Mouse (Mus musculus) bone marrow macrophage, adult 2 months (primary cell): Measurements from ENCODE around the gene H2-M5. TPM values are rescaled to one million over a fixed set of nuclear protein-coding genes. Genes with fewer than 3 reads are reported as not detected.
A peak's percentile ranks its signal among the peaks of the same experiment; 100 is the strongest.

Experiments used
- H3K27ac ChIP-seq: 2 replicates; pipeline ENCODE4 v1.5.1; 2012; ENCODE audit warnings: low read depth, low read length; ENCODE audit not compliant: insufficient read depth
- H3K4me1 ChIP-seq: 2 replicates; pipeline ENCODE4 v1.6.1; 2012; ENCODE audit warnings: low read length; ENCODE audit not compliant: control insufficient read depth, insufficient read depth
- H3K4me3 ChIP-seq: 2 replicates; pipeline ENCODE4 v1.5.1; 2012; ENCODE audit warnings: mild to moderate bottlenecking, low read length, moderate library complexity; ENCODE audit not compliant: insufficient read depth
- CTCF ChIP-seq: IDR thresholded peaks from 2 replicates; pipeline ENCODE4 v1.5.1; 2012; ENCODE audit warnings: low read depth, mild to moderate bottlenecking, low read length, moderate library complexity
- POLR2A ChIP-seq: IDR thresholded peaks from 2 replicates; pipeline ENCODE4 v1.6.1; 2012; ENCODE audit warnings: mild to moderate bottlenecking, low read depth, low read length, borderline replicate concordance
- polyA plus RNA-seq: library from polyadenylated mRNA; stranded (reverse); fragments of >200 nt; gene quantifications from 2 replicates; pipeline ENCODE4 v1.2.4, GENCODE M21; 2012; ENCODE audit not compliant: missing spikeins, insufficient read depth, insufficient read length

H2-M5 gene
- polyA plus RNA-seq, 1 experiment: 1.0 TPM

DNA sequence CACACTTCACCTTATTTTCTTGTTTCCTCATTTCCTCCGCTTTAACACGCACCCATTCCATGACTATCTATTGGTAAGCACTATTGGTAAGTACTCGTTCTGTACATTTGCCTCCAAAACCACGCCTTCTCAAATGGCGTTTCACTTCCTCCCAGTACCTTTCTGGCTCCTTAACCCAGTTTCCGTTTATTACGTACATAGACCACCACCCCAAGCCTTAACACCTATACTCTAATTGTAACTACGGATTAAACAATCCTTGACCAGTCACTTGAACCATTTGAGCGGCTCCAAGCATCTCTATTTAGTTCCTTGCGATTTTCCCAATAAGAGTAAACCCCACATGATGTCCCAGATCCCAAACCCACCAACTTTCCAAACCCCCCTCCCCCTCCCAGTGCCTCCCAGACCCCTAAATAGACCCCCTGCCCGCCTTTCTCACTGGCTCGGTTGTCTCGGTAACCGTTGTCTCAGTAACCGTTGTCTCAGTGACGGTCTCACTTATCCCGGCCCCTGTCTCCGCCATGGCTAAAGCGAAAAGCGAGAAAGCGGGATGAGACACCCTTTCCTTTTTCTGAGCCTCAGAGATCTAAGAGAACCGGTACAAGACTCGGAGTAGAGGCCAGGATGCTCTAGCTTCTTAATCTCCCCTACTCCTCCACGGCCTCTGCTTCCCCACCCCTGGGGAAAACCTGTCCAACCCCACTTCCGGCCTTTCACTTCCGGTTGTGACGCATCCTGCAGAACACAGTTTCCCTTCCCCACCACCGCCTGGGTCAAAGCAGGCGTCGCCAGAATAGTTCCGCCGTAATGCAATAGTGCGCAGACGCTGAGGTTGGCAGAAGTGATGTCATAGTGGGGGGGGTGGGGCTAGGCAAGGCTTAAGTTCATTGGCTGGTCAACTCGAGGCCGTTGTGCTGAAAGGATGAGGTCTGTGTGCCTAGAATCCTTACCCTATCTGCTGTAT is 38.1 kb downstream of the H2-M5 start, which contains the start of gene Ppp1r11:
Gene Ppp1r11 (minus strand): TSS at position 761 of the 967 bp plus-strand sequence.
- Histone ChIP-seq H3K4me3 (peak within 1 kb of the TSS; percentile 77), H3K27ac (peak within 1 kb of the TSS; percentile 21; the same call in 1 of the 2 replicates), H3K4me1 (peaks cover 12% of the 10 kb centered on the region)
- TF ChIP-seq POLR2A: peak; percentile 9; the same call in 1 of the 2 replicates
- TF ChIP-seq CTCF: no peak

DNA sequence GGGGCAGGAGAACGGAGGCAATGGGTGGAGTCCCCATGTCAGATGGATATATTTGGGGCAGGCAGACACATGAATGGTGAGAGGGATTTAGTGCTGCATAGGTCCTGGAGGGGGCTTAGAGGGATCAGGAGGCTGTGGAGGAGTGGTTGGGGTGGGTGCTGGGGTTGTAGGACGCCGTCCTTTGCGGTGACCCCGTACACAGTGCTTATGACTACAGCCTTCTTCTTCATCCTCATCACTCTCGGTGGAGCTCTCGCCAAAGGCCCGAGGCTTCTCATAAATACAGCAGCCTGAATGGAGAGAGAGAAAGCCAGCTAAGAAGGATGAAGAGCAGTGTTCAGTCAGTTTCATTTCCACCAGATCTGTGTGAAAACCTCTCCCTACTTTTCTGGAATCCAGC is 40.1 kb downstream of the H2-M5 start:
- Histone ChIP-seq H3K4me1 (peaks cover 12% of the 10 kb centered on the region), H3K4me3 (no peak overlapping the region), H3K27ac (no peak overlapping the region)
- TF ChIP-seq POLR2A: no peak
- TF ChIP-seq CTCF: no peak

DNA sequence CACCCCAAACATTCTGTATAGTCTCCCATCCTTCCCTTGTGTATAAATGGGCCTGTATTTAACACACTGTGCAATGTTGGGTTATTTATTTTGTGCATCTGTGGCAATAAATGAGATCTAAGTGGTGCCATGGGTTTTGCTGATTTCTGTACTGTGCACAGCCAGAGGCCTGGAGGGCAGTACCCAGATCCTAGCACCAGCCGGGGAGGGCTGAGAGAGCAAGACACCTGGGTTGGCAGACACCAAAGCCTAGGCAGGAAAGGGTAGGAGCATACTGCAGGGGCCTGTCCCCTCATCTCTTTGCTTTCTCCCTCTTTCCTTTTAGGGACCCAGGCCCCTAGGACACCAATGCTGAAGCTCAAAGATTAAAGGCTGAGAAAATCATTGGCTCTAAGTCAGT is 41.1 kb downstream of the H2-M5 start:
- TF ChIP-seq CTCF (no peak), POLR2A (no peak)
- Histone ChIP-seq H3K4me1 (peaks cover 12% of the 10 kb centered on the region), H3K27ac (no peak overlapping the region), H3K4me3 (no peak overlapping the region)

DNA sequence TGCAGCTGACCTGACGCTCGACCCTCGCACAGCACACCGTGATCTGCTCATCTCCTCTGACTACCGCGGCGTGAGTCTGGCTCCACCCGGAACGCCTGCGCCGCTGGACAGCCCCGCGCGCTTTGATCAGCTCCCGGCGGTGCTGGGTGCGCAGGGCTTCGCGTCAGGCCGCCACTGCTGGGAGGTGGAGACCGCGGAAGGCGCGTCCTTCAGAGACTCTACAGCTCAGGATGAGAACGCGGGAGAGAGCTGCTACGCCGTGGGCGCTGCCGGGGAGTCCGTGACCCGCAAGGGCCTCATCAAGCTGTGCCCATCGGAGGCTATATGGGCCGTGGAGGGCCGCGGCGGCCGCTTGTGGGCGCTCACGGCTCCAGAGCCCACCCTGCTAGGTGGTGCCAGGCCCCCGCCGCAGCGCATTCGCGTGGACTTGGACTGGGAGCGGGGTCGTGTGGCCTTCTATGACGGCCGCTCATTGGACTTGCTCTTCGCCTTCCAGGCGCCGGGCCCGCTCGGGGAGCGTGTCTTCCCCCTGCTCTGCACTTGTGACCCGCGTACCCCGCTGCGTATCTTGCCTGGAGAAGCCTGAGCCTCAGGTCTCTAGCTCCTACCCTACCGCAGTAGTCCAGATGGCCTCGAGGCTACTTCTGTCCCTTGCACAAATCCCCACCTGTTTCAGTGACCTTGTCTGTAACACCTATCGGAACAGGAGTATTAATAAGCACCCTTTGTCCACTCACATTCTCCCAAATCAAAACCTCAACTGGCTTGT is 42.1 kb downstream of the H2-M5 start:
- peak overlapping the region; percentile 47 for H3K4me3 ChIP-seq
- no peak overlapping the region for H3K27ac ChIP-seq
- TF ChIP-seq POLR2A (no peak), CTCF (no peak)
- H3K4me1 ChIP-seq: peaks cover 12% of the 10 kb centered on the region

DNA sequence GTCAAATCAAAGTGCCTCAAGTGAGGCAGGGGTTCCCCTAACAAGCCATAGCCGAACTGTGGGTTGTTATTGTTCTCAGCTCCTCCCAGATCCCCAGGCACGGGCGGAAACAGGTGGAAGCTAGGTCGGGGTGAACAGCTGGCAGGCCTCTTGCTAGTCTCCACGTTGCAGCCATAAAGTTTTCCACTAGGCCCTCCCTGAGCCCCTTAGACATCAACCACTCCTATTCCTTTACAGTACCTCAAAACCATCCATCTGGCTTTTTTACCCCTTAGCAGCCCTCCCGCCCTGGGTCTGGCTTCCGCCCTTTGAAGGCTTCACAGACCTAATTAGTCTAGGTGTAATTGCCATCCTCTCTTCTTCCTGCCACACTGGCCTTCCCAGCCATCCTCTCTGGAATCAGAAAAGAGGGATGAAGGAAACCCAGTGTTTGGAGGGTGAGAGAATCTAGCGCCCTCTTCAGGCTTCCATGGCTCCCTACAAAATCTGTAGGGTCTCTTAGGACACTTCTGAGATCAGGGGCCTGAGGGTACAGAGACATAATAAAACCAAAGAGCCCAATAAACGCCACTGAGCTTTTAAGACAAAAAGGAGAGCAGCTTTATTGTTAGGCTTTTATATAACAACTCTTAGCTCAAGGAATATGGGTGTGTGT is 45.1 kb downstream of the H2-M5 start:
- H3K4me1 ChIP-seq: peaks cover 5% of the 10 kb centered on the region; the same call in 1 of the 2 replicates
- H3K27ac ChIP-seq: no peak overlapping the region
- no peak overlapping the region for H3K4me3 ChIP-seq
- TF ChIP-seq POLR2A: no peak
- peak; percentile 17; the same call in 1 of the 2 replicates for TF ChIP-seq CTCF

DNA sequence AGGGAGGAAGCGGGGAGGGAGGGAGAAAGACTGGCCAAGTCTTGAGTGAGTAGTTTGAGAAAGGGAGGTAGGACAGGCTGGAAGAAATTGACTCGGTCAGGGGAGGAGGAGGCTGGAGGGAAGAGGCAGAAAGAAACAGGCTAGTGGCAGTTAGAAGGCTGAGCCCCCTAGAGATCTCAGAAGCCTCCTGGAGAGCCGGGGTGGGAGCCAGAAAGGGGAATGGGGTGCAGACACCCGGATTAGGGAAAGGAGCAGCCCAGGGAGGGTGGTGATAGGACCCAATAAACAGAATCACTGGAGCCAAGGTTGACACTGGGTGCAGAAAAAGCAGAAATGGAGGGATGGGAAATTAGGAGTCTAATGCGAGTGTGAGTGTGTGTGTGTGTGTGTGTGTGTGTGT is 45.6 kb downstream of the H2-M5 start:
- H3K27ac ChIP-seq: no peak overlapping the region
- no peak overlapping the region for H3K4me3 ChIP-seq
- H3K4me1 ChIP-seq: peaks cover 5% of the 10 kb centered on the region; the same call in 1 of the 2 replicates
- TF ChIP-seq POLR2A: no peak
- TF ChIP-seq CTCF: no peak

DNA sequence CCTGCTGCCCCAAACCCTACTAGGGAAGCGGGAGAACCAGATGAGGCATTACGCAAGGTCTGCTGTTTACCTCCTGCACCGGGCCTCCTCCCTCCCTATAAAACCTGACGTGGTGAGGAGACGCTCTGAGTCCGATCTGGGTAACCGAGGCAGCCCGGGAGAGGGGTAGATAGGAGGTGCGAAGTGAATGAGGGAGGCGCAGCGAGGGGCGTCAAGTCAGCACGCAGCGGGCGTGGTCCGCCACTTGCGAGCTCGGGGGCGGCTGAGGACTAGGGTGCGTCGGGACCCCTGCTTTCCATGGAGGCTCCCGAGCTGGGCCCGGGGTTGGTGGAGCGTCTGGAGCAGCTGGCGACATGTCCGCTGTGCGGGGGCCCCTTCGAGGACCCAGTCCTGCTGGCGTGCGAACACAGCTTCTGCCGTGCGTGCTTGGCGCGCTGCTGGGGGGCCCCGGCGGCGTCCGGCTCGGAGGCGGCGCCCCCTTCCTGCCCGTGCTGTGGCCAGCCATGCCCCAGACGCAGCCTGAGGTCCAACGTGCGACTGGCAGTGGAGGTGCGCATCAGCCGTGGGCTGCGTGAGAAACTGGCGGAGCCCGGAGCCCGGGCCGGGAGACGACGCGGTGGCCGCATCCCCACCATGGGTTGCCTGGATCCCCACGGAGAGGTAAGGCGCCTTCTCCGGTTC is 46.4 kb downstream of the H2-M5 start, which contains the start of gene Rnf39:
Gene Rnf39 (plus strand): TSS at position 128 of the 681 bp plus-strand sequence.
- no peak within 1 kb of the TSS for H3K27ac ChIP-seq
- H3K4me1 ChIP-seq: peaks cover 5% of the 10 kb centered on the region; the same call in 1 of the 2 replicates
- no peak for TF ChIP-seq CTCF
- no peak for TF ChIP-seq POLR2A
- peak within 1 kb of the TSS; percentile 5; the same call in 1 of the 2 replicates for H3K4me3 ChIP-seq

DNA sequence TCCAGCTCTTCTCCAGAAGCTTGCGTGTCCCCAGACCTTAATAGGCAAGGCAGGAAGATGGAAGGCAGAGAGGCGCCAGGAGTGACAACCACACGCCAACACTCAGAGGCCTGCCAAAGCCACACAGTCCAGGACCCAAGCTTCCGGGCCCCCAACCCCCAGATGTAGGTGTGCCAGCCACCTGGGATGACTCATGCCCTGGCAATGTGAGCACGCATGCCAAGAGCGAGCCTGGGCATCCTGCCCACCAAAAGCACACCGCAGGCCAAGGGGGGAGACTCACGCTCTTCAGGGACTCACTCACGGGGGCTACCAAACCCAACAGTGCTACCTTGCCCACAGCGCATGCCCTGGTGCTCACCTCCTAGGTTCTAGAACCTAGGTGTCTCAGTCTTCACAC is 46.9 kb downstream of the H2-M5 start:
- no peak for TF ChIP-seq POLR2A
- Histone ChIP-seq H3K4me1 (peaks cover under 1% of the 10 kb centered on the region; the same call in 1 of the 2 replicates), H3K27ac (no peak overlapping the region), H3K4me3 (peak overlapping the region; percentile 3; the same call in 1 of the 2 replicates)

DNA sequence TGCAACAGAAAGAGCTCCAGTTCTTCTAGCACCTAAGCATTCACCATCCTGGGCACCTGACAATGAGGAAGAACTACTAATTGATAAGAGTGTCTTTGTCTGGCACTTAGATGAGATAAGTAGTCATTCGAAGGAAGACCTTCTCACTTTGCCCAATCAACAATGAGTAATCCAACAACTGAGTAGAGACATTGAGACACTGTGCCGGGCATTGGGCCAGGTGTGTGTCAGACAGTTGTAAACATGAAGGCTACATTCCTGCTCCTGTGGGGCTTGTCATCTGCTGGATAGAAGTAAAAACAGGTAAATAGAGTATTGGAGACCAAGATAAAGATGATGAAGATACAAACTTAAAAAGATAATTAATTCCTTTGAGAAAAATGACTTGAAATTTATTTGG is 51.3 kb downstream of the H2-M5 start:
- Histone ChIP-seq H3K4me1 (no peaks in the 10 kb centered on the region), H3K27ac (no peak overlapping the region), H3K4me3 (no peak overlapping the region)
- TF ChIP-seq CTCF (no peak), POLR2A (no peak)

Other genes with a start within 250 kb of the H2-M5 start
- gene H2-M10.5, start 216.6 kb downstream of the H2-M5 start, polyA plus RNA-seq: not detected in 2 replicates
- not detected in 2 replicates for gene H2-M10.6, start 177.4 kb downstream of the H2-M5 start, polyA plus RNA-seq
- gene Trim26, start 152.4 kb downstream of the H2-M5 start, polyA plus RNA-seq: 65.9 and 67.3 TPM in 2 replicates
- not detected in 2 replicates for gene Trim15, start 122.3 kb downstream of the H2-M5 start, polyA plus RNA-seq
- gene Trim10, start 120.0 kb downstream of the H2-M5 start, polyA plus RNA-seq: not detected in 2 replicates
- gene Trim40, start 99.4 kb downstream of the H2-M5 start, polyA plus RNA-seq: not detected in 2 replicates
- not detected in 2 replicates for gene Trim31, start 91.4 kb downstream of the H2-M5 start, polyA plus RNA-seq
- not detected in 2 replicates for gene Rnf39, start 46.6 kb downstream of the H2-M5 start, polyA plus RNA-seq
- 59.3 and 64.4 TPM in 2 replicates for gene Ppp1r11, start 37.8 kb downstream of the H2-M5 start, polyA plus RNA-seq
- gene Znrd1, start 31.0 kb downstream of the H2-M5 start, polyA plus RNA-seq: 50.1 and 70.8 TPM in 2 replicates
- 7.9 and 10.4 TPM in 2 replicates for gene Znrd1as, start 30.9 kb downstream of the H2-M5 start, polyA plus RNA-seq
- not detected in 2 replicates for gene 2410137M14Rik, start 8.3 kb downstream of the H2-M5 start, polyA plus RNA-seq
- gene Zfp57, start 11.6 kb upstream of the H2-M5 start, polyA plus RNA-seq: not detected in 2 replicates
- gene Mog, start 33.9 kb upstream of the H2-M5 start, polyA plus RNA-seq: not detected in 2 replicates
- gene Gabbr1, start 56.4 kb upstream of the H2-M5 start, polyA plus RNA-seq: 0.90 and 1.0 TPM in 2 replicates
- gene Olfr90, start 99.0 kb upstream of the H2-M5 start, polyA plus RNA-seq: not detected in 2 replicates
- not detected in 2 replicates for gene Olfr91, start 108.7 kb upstream of the H2-M5 start, polyA plus RNA-seq
- gene Olfr92, start 130.6 kb upstream of the H2-M5 start, polyA plus RNA-seq: not detected in 2 replicates
- gene Olfr93, start 172.0 kb upstream of the H2-M5 start, polyA plus RNA-seq: not detected in 2 replicates
- not detected in 2 replicates for gene Ubd, start 204.4 kb upstream of the H2-M5 start, polyA plus RNA-seq
- not detected in 2 replicates for gene Olfr94, start 211.5 kb upstream of the H2-M5 start, polyA plus RNA-seq
- gene Olfr95, start 223.6 kb upstream of the H2-M5 start, polyA plus RNA-seq: not detected in 2 replicates
- not detected in 2 replicates for gene Olfr96, start 230.6 kb upstream of the H2-M5 start, polyA plus RNA-seq
- gene Olfr97, start 247.8 kb upstream of the H2-M5 start, polyA plus RNA-seq: not detected in 2 replicates